Mouse (Mus musculus) common myeloid progenitor, adult 5-6 weeks (primary cell): Measurements from ENCODE around the gene Rtl5. TPM values are rescaled to one million over a fixed set of nuclear protein-coding genes. Genes with fewer than 3 reads are reported as not detected.
"Not testable (repeated sequence)": the region's sequence is repeated elsewhere in the genome, so short reads cannot be mapped to it uniquely, and the experiment has no call there.

ENCODE experiments used
- ATAC-seq: replicated peaks from 2 replicates; pipeline ENCODE4 v1.8.0; 2016; ENCODE audit warnings: low read depth, mild to moderate bottlenecking, moderate TSS enrichment, inconsistent platforms; ENCODE audit not compliant: poor library complexity, severe bottlenecking
- total RNA-seq: library from RNA; stranded (forward); fragments of 200-1000, 187-1606 nt; gene quantifications from 2 replicates; pipeline ENCODE4 v1.2.3, GENCODE M21; 2017

Rtl5 gene
- total RNA-seq: 2.0 and 4.1 TPM in 2 replicates

- peak; percentile 89 for ATAC-seq
These were observed at the start of gene Rtl5 for GRCm38 (mm10) chrX:102070591-102071471. TSS of gene Rtl5 (minus strand) at chrX:102071304.

- peak; percentile 98 for ATAC-seq
These were observed 48.1 kb upstream of the Rtl5 start, which contains the start of gene Pin4 for GRCm38 (mm10) chrX:102119042-102119864. TSS of gene Pin4 (plus strand) at chrX:102119447.

- no peak for ATAC-seq
These were observed 44.6 kb upstream of the Rtl5 start for GRCm38 (mm10) chrX:102115676-102116075.

GRCm38 (mm10) chrX:102109349-102109748 is 38.2 kb upstream of the Rtl5 start:
- peak; percentile 63; the same call in 1 of the 2 replicates for ATAC-seq

DNA sequence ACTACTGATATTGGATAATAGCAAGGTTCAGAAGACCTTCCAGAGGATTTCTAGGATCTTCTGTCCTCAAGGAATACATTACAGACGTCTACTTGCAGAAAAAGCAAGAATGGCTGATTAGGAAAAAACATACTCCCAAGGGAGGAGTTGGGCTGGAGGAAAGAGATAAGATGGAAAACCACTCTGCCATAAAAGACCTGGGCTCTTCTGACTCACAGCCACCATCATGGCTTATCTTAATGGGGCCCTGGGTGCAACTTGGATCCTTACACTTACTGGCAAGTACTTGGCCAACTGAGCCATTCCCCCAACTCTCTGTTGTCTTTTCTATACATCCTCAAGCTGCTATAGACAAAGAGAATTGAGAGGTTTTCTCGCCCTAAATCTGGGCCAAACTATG is 32.7 kb upstream of the Rtl5 start:
- not testable (repeated sequence) for ATAC-seq

GRCm38 (mm10) chrX:102101886-102102285 is 30.8 kb upstream of the Rtl5 start:
- ATAC-seq: no peak

DNA sequence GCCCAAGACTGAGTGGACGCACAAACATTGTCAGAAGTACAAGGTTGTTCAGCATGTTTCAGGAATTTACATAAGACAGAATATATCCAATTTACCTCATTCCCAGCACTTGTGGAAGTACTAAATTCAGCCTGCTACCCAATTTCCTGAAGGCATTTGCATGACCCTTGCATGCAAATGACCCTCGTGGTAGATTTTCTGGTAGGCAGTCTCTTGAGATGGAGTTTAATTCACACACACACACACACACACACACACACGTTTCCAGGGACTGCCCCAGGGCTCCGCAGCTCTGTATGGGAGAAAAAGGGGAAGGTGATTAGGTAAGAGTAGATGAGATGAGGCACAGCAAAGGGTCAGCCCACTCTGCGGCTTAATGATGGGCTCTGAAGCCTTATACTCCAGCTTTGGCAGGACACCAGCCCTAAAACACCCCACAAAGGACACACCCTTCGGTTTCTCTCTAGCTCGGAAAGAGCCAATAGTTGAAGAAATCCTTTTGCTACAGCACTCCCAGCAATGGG is 23.3 kb upstream of the Rtl5 start:
- peak; percentile 80 for ATAC-seq

DNA sequence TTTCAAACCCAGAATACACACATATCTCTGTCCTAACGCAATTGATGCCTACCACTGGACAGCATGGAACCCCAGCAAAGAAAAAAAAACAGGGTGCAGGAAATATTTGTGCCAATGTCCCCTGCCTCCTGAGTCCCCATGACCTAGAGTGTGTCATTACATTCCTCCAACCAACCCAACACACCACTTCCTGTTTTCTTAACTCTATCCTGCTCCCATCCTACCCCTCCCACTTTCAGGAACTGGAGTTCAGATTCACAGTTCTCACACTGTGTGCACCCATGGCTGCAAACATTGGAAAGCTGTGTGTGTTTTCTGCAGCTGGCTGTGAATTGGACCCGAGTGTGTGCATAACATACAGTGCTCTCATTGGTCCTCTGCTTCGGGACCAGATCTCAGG is 19.5 kb upstream of the Rtl5 start:
- peak; percentile 71 for ATAC-seq

DNA sequence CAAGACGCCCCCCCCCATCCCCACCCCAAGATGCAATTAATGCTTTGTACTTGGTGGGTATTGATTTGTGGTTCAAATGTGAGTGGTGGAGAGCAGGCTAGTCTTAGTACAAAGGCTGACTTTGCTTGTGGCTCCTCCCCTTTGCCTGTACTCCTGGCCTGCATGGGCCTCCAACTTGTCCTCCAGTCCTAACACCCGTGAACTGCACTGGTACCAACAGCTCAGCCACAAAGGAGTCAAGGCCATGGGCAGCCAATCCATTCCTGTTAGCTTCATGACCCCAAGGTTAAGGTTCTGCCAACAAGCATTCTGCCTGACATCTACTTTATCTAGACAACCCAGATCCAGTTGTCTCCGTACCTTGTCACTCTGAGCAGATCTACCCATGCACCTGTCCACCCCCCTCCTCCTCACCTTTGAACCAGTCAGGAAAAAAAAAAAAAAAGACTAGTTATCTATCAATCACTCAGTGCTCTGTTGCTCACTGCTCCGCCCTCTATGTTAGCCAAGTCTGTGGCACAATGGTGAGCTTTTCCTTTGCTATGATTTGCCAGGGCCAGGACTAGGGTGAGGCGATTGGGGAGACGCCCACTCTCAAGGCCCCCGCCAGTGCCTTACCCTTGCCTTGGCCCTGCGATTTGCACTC is 14.8 kb upstream of the Rtl5 start:
- no peak for ATAC-seq

- ATAC-seq: no peak
These were observed 11.2 kb upstream of the Rtl5 start for GRCm38 (mm10) chrX:102082340-102082739.

DNA sequence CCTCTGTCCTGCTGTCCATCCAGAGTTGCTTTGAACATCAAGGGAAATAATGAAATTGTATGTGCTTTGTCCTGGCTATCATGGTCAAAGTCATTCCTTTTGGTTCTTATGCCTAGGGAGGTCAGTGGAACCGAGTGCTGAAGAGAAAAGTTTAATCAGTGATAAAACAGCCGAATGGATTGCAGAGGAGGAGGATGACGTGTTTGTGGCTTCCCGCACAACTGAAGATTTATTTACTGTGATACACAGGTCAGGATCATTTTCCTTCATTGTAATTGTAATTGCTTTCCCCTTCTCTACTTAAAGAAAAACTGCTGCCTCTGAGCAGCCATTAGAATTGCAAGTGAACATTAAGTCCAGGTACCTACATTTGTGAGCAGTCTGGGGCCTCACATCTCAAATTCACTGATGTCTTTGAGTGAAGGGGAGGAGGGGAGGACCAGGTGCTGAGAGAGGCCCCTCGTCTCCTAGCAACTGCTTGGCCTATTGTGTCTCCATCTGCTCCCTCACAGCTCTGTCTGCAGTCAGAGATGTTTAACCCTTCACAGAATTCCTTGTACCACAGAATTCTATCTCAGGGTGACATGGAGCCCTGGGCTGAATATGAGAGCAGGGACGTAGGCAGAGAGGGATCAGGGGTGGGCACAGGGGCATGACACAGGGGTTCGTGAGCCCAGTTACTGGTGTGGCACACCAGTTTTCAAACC is 10.6 kb upstream of the Rtl5 start:
- no peak for ATAC-seq

- no peak for ATAC-seq
These were observed 10.0 kb upstream of the Rtl5 start for GRCm38 (mm10) chrX:102081076-102081475.

- ATAC-seq: no peak
These were observed 6.0 kb upstream of the Rtl5 start for GRCm38 (mm10) chrX:102076886-102077765.

DNA sequence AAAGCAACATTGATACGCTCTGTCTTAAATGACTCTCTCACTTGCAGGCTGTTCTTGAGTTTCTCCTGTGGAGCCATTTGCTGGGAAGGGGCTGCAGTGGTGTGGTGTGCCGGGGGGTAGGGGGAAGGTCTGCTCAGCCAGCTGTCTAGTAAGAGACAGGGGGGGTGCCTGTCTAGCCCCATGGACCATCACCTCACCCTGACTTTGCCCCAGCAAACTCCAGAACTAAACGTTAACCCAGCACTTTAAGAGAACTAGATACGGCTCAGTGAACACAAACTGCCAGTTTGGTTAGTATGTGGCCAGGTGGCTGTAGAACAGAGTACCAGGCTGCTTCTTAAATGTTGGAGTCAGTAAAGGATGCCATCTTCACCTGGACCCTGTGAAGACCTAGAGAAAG is 4.1 kb upstream of the Rtl5 start:
- ATAC-seq: no peak

DNA sequence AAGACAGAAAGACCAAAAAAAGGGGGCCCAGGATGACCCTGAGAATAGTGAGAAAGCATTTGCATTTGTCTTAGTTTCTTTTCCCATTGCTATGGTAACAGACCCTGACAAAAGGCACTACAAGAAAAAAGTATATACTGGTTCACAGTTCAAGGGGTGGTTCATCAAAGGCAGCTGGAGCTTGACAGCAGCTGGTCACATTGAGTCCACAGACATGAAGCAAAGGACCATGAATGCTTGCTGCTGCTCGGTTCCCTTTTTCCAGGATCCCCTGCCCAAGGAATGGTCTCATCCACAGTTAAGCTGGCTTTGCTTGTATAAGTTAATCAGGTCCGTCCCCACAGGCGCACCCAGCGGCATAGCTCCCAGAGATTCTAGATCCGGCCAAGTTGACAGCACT is 3.3 kb upstream of the Rtl5 start:
- no peak for ATAC-seq

DNA sequence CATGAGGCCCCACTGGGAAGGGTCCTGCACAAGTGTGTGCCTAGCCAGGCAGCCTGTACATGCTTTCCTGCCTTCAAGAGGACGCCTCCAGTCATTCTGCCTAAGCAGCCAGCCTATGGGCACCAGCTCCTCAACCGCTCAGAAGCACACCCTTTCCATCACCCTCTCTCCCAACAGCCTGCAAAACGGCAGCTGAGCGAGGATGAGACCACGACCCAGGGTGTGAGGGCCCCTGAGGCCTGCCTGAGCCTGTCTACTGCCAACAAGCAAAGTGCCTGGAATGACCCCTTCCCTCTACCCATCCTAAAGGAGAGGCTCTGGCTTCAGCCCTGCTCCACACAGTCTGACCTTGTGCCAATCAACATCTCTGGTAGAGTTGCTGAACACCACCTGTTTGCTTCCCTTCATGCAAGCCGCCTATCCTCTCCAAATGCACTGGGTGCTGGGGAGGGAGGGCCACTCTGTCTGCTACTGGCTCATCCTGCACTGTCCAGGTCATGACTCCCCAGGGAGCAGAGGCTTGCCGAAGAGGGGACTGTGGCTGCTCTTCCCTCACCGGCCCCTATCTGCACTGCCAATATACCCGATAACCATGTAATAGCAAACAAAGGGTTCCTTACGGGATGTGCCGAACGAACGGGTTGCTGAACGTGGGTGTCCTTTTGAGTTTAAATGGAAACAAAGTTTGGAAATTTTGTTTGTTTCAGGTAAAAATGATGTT is 2.7 kb upstream of the Rtl5 start:
- no peak for ATAC-seq

DNA sequence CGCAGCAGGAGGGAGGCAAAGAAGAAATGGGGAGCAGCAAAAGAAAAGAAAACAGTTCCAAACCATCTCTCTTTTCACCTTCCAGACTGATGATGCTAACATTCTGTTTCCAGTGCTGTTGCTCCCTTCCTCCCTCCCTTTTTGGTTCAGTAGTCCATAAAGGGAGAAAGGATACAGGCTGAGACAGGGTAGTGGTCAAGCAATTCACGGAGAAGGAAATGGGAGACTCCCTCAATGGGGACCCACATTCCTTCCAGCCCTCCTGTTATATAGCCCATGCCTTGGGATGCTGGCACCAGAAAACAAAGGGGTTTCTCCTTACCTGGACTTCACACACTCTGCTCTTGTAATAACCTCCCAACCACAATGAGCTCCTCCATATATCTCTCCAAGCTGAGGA is 413 bp upstream of the Rtl5 start:
- no peak for ATAC-seq
